Mouse (Mus musculus) stomach, postnatal 0 days (tissue): Measurements from ENCODE around the gene Ncam1.

Experiments used
- CTCF ChIP-seq: IDR thresholded peaks from 2 replicates; pipeline ENCODE4 v1.5.1; 2016; ENCODE audit warnings: antibody characterized with exemption, low read depth, mild to moderate bottlenecking, moderate library complexity
- EP300 ChIP-seq: optimal IDR thresholded peaks from 2 replicates; pipeline ENCODE3; 2016; ENCODE audit warnings: antibody characterized with exemption

DNA sequence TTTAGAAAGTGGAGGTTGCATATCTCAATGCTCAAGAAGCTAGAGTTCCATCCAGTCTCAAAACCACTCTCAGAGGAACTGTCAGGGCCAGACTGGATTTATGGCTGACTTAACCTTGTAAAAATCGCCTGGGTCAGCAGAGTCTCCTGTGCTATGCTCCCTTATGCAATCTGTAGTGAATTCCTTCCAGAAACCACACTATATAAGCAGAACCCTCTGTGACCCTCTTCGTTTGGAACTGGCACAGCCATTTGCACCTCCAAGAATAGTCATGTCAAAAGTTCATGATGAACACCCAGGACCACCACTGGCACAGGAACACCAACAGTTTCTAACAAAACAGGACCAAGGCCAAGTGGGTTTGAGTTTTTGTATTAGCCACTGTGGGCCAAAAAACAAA lies 190.5 kb downstream of the Ncam1 start:
- TF ChIP-seq CTCF (no peak), EP300 (no peak)
